Mouse (Mus musculus) layer of hippocampus, postnatal 25 days (tissue): Measurements from ENCODE around the gene Chst3. TPM values are rescaled to one million over a fixed set of nuclear protein-coding genes. Genes with fewer than 3 reads are reported as not detected.
A peak's percentile ranks its signal among the peaks of the same experiment; 100 is the strongest.
"Not testable (repeated sequence)": the region's sequence is repeated elsewhere in the genome, so short reads cannot be mapped to it uniquely, and the experiment has no call there.

Experiments
- DNase-seq, 2 experiments: peaks; one replicate each; pipeline ENCODE4 v3.0.0; 2022; ENCODE audit warnings: mixed read lengths in 2 of 2, low spot score in 1 of 2; ENCODE audit errors: extremely low spot score in 1 of 2
- total RNA-seq, 2 experiments: library from RNA; stranded (reverse); gene quantifications; 2 replicates each; pipeline ENCODE4 v1.2.3; 2021

Chst3 gene
- total RNA-seq, result 1 to 10 TPM; 2.8 to 3.1 TPM

- DNase-seq, result no peak
These were observed at the start of gene Chst3 for GRCm38 (mm10) chr10:60218591-60219499. Chst3 (minus strand) TSS chr10:60219260.

GRCm38 (mm10) chr10:60268738-60269137, 49.7 kb upstream of the Chst3 start:
- DNase-seq, result no peak

DNA sequence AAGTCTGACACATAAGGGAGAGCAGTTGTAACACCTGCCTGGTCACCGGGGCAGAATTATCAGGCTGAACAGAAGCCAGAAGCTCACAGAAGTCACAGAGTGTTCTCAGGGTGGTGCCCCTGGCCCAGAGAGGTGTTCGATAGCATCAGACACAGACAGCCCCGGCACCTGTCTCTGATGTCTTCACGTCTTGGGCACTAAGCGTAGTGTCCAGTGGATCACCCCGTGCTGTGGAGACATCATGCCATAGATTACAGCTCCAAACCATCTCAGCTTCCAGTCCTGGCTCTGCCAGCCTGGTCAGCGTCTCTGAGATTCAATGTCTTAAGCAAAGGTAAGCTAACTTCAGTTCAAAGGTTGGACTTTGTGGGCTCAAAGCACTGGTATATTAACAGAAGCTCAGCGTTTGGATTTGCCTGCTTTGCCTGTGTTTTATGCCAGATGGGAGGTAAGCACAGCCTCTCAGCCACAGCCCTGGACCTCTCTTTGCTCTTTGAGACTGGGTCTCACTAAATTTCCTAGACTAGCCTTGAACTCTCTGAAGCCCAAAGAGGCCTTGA, 47.9 kb upstream of the Chst3 start:
- no peak for DNase-seq

DNA sequence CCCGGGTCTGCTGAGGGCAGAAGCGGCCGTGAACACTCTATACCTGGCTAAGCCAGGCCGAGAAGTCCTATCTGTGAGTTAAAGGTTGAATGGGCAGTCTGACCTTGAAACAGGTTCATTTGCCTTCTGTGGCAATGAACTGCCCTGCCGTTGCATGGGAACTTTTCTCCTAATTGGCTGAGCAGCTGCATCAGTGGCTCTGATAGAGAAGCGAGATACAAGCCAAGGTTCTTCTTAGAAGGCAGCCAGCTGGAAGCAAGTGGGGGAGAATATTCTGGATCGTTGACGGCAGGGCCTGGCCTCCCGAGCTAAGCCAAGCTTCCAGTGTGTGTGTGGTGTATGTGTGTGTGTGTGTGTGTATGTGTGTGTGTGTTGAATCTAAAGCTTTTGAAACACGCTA, 46.2 kb upstream of the Chst3 start:
- DNase-seq, result no peak

- DNase-seq, result no peak
These were observed 44.3 kb upstream of the Chst3 start for GRCm38 (mm10) chr10:60263351-60263750.

GRCm38 (mm10) chr10:60262386-60262785, 43.3 kb upstream of the Chst3 start:
- DNase-seq, result peak in 1 of 2 experiments; percentile 76

- no peak for DNase-seq
These were observed 42.5 kb upstream of the Chst3 start for GRCm38 (mm10) chr10:60261530-60261929.

GRCm38 (mm10) chr10:60260557-60261294, 41.7 kb upstream of the Chst3 start:
- no peak for DNase-seq

DNA sequence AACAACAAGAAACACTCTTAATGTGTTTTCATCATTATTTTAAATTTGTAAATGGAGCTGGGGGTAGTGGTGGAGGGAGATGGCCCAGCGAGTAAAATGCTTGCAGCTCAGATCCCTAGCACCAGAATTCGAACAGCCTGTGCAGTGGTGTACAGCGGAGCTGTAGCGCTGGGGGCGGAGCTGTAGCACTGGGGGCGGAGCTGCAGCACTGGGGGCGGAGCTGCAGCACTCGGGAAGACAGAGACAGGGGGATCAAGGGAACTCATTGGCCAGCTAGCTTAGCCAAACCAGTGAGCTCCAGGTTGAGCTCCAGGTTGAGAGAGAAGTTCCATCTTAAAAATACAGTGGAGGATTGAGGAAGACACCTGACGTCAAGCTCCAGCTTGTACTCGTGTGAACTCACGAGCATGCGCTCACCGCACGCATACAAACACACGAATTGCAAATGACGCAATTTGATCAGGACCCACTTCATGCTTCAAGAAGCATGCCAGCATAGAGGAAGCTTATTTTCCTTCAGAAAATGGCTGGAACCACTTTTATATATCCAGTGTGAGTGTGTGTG, 38.3 kb upstream of the Chst3 start:
- no peak for DNase-seq

DNA sequence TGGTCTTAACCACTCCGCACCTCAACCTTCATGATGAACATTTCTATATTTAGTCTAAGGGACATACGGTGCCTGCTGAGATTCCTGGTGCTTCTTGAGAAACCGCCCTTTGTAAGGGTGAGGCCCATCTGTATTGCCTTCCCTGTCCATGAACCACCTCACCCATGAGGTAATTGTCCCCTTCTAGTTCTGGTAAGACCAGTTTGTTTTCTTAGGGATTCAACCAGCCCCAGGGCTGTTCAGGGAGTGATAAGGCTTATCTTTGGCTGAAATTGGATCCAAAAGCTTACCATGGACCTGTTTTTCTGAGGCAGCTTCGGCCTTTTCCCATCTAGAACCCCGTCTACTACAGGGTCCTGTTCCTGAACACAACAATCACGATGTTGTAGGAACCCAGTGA, 37.0 kb upstream of the Chst3 start:
- no peak for DNase-seq

DNA sequence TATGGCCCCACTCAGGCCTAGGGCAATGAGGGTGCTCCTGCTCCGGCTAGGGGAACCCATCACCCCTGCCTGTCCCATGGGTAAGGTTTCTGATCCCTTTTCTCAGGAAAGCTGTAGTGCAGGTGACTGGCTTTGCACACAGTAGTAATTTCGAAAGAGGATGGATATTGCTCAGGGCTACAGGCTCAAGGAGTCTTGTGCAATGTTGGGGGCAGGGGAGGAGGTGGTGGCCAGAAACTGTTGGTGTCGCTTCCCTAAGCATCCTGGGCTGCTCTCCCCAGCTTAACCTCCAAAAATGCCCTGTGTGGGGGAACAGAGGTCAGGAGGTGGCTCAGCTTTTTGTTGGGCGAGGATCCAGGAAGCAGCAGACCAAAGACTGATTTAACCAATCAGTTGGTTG, 33.5 kb upstream of the Chst3 start:
- DNase-seq, result no peak

GRCm38 (mm10) chr10:60252187-60252586, 33.1 kb upstream of the Chst3 start:
- no peak for DNase-seq

- no peak for DNase-seq
These were observed 31.4 kb upstream of the Chst3 start for GRCm38 (mm10) chr10:60250426-60250965.

DNA sequence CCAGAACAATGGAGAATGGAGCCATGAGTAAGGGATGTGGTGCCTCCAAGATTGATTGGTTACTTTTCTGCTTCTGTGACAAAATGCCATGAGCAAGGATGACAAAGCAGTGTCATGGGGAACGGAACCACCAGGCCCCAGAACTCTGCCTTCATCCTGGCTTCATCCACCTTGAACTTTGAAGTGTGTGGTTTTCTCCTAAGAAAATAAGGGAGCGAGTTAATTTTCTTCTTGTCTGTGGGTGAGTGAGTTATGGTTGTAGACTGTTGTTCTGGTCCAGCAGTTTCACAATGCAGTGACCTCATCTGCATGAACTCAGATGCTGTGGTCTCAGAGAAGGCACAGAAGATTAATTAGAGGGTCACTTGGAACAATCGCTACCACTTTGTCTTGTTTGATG, 29.3 kb upstream of the Chst3 start:
- not testable (repeated sequence) for DNase-seq

DNA sequence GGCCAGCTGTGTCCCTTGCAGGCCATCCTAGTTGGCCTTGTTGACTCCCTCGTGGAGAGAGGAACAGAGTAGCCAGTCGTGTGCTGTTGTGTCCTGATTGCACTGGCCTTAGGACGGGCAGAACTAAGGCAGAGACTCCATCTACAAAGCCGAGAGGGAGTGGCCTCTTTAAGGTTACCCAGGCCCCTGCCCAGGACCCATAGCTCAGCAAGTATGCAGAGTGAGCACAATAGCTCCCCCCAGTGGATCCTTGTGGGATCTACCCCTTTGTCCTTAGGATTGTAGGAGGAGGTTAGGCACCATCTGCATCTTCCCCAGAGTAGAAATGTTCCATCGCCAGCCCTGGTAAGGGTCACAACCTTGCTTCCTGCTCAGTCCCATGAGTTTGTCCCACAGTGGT, 27.5 kb upstream of the Chst3 start:
- peak; percentile 29 to 62 for DNase-seq

- DNase-seq, result no peak
These were observed 26.6 kb upstream of the Chst3 start for GRCm38 (mm10) chr10:60245635-60246034.

DNA sequence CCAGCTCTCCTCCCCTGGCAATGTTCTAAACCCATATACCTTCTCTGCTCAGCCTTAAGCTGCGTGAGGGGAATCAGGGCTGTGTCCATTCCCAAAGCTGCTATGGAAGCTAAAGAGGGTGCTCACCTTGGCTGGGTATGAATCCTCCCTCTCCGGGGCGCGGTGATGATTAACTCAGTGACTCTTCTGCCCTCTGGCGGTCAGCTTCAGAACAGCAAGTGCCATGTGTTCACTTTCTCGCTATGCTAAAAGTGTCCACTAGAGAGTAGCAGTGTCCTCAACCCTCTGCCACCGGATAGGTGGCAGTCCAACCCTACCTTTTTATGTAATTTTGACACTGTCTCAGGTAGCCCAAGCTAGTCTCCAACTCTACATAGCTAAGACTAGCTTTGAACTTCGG, 26.0 kb upstream of the Chst3 start:
- DNase-seq, result peak; percentile 93 to 99

- DNase-seq, result no peak
These were observed 24.9 kb upstream of the Chst3 start for GRCm38 (mm10) chr10:60243941-60244340.

GRCm38 (mm10) chr10:60240416-60240815, 21.4 kb upstream of the Chst3 start:
- no peak for DNase-seq

DNA sequence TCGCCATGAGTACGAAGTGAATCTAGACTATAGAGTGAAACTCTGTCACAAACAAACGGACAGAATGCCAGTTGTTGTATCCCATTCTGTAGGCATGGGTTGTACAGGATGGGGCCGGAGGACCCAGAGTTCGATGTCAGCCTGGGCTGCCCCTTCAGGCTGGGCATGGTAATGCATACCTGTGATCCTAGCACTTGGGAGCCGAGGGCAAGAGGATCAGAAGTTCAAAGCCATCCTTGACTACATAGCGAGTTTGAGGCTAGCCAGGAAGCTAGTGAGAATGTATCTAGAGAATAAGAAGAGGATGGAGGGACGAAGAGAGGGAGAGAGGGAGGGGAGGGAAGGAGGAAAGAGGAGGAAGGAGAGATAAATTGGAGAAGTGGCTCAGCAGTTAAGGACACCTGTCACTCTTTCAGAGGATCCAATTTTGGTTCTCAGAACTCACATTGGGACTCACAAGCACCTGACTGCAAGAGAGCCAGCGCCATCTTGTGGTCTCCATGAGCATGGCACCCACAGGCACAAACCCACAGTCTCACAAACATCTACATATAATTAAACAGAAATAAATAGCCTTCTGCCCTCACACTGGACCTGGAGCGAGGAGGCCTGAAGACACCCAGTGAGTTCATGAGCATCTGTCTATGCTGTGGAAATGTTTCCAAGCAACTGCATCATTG, 18.6 kb upstream of the Chst3 start:
- peak; percentile 38 to 71 for DNase-seq
